Mouse (Mus musculus) ES-Bruce4 (cell line): Measurements from ENCODE around the gene Ctnnb1.

Experiments
- CTCF ChIP-seq: IDR thresholded peaks from one replicate; pipeline ENCODE4 v1.8.1; 2011; ENCODE audit warnings: low read depth, low read length
- POLR2A ChIP-seq: IDR thresholded peaks from one replicate; pipeline ENCODE4 v1.8.1; 2011; ENCODE audit warnings: low read length; ENCODE audit not compliant: insufficient read depth

GRCm38 (mm10) chr9:120899833-120900232 is 29.2 kb upstream of the Ctnnb1 start:
- TF ChIP-seq CTCF (no peak), POLR2A (no peak)
